Mouse (Mus musculus) myocyte (in vitro differentiated cells): ENCODE measurements around the gene Cdc42ep5.

Source experiments
- CEBPB ChIP-seq: IDR thresholded peaks from 2 replicates; pipeline ENCODE4 v1.6.1; 2011; ENCODE audit warnings: mild to moderate bottlenecking, moderate library complexity; ENCODE audit not compliant: poor library complexity, insufficient read depth, severe bottlenecking
- E2F4 ChIP-seq: IDR thresholded peaks from one replicate; pipeline ENCODE4 v1.6.1; 2011; ENCODE audit warnings: mild to moderate bottlenecking, control low read depth, moderate library complexity; ENCODE audit not compliant: insufficient read depth
- MAX ChIP-seq: IDR thresholded peaks from one replicate; pipeline ENCODE4 v1.6.1; 2011; ENCODE audit warnings: low read depth, mild to moderate bottlenecking, control low read depth
- MYOD1 ChIP-seq, 3 experiments: IDR thresholded peaks; one replicate each; pipeline ENCODE4 v1.6.1; 2011; ENCODE audit warnings: control low read depth in 2 of 3, low read depth in 2 of 3, mild to moderate bottlenecking in 2 of 3, moderate library complexity in 1 of 3; ENCODE audit not compliant: insufficient read length in 2 of 3, control insufficient read depth in 1 of 3
- MYOG ChIP-seq, 3 experiments: IDR thresholded peaks; one replicate each; pipeline ENCODE4 v1.6.1; 2011; ENCODE audit warnings: control low read depth in 2 of 3, low read depth in 2 of 3, mild to moderate bottlenecking in 2 of 3; ENCODE audit not compliant: insufficient read length in 2 of 3, control insufficient read depth in 1 of 3, insufficient read depth in 1 of 3
- POLR2A ChIP-seq: IDR thresholded peaks from one replicate; pipeline ENCODE4 v1.6.1; 2011; ENCODE audit warnings: low read depth, mild to moderate bottlenecking, control low read depth, moderate library complexity; ENCODE audit not compliant: insufficient read length
- POLR2AphosphoS2 ChIP-seq: IDR thresholded peaks from one replicate; pipeline ENCODE4 v1.6.1; 2011; ENCODE audit warnings: low read depth, control low read depth; ENCODE audit not compliant: insufficient read length
- REST ChIP-seq: IDR thresholded peaks from one replicate; pipeline ENCODE4 v1.6.1; 2011; ENCODE audit warnings: mild to moderate bottlenecking, control low read depth, moderate library complexity; ENCODE audit not compliant: insufficient read depth, insufficient read length
- SRF ChIP-seq: IDR thresholded peaks from one replicate; pipeline ENCODE4 v1.6.1; 2011; ENCODE audit warnings: low read depth; ENCODE audit not compliant: control insufficient read depth, insufficient read length
- TCF12 ChIP-seq: IDR thresholded peaks from one replicate; pipeline ENCODE4 v1.6.1; 2011; ENCODE audit warnings: mild to moderate bottlenecking, control low read depth; ENCODE audit not compliant: poor library complexity, insufficient read depth, severe bottlenecking
- TCF3 ChIP-seq: IDR thresholded peaks from one replicate; pipeline ENCODE4 v1.6.1; 2011; ENCODE audit warnings: low read depth, control low read depth; ENCODE audit not compliant: insufficient read length
- USF1 ChIP-seq: IDR thresholded peaks from one replicate; pipeline ENCODE4 v1.6.1; 2011; ENCODE audit warnings: low read depth, mild to moderate bottlenecking, control low read depth, moderate library complexity

- no peak for TF ChIP-seq POLR2A
- no peak for TF ChIP-seq USF1
- no peak for TF ChIP-seq MAX
- no peak for TF ChIP-seq MYOD1 (IDR thresholded peaks at IDR 0.05; ENCODE audit: control insufficient read depth in 1 of 3, insufficient read length in 2 of 3, low read depth in 2 of 3)
- no peak for TF ChIP-seq TCF12
- no peak for TF ChIP-seq POLR2AphosphoS2
- no peak for TF ChIP-seq MYOG (IDR thresholded peaks at IDR 0.05; ENCODE audit: control insufficient read depth in 1 of 3, insufficient read depth in 1 of 3, insufficient read length in 2 of 3, low read depth in 2 of 3)
- no peak for TF ChIP-seq SRF
- no peak for TF ChIP-seq E2F4
- TF ChIP-seq TCF3, result no peak
- TF ChIP-seq REST, result no peak
- no peak for TF ChIP-seq CEBPB
These were observed 44.4 kb downstream of the Cdc42ep5 start for GRCm38 (mm10) chr7:4119976-4120921.
